Mouse (Mus musculus) heart, postnatal 0 days (tissue): ENCODE measurements around the gene Dusp11. TPM values are rescaled to one million over a fixed set of nuclear protein-coding genes. Genes with fewer than 3 reads are reported as not detected.
"Not testable (repeated sequence)": the region's sequence is repeated elsewhere in the genome, so short reads cannot be mapped to it uniquely, and the experiment has no call there.

Experiments used
- ATAC-seq: fragments of 200-750 bp; cut with Nextera tagmentation; 2 replicates; pipeline ENCODE4 v1.8.0; 2017; ENCODE audit warnings: low read depth, moderate number of reproducible peaks, moderate library complexity; ENCODE audit not compliant: insufficient read depth
- DNase-seq: peaks from one replicate; pipeline ENCODE4 v3.0.0-alpha.2; 2016; ENCODE audit warnings: low spot score
- H3K27ac ChIP-seq: fragments of 300-500 bp; sonication (generic); 2 replicates; pipeline ENCODE4 v1.5.1; 2014; ENCODE audit warnings: low read depth, mild to moderate bottlenecking
- H3K27me3 ChIP-seq: fragments of 300-500 bp; sonication (generic); 2 replicates; pipeline ENCODE4 v1.6.1; 2014; ENCODE audit warnings: low read length, mixed read lengths; ENCODE audit not compliant: control insufficient read depth, insufficient read depth
- H3K36me3 ChIP-seq: fragments of 300-500 bp; sonication (generic); replicated peaks from 2 replicates; pipeline ENCODE4 v1.6.1; 2014; ENCODE audit warnings: low read length, mixed read lengths; ENCODE audit not compliant: control insufficient read depth, insufficient read depth
- H3K4me1 ChIP-seq: fragments of 300-500 bp; sonication (generic); 2 replicates; pipeline ENCODE4 v1.6.1; 2014; ENCODE audit warnings: antibody characterized with exemption; ENCODE audit not compliant: control insufficient read depth, insufficient read depth
- H3K4me2 ChIP-seq: fragments of 300-500 bp; sonication (generic); 2 replicates; pipeline ENCODE4 v1.6.1; 2014; ENCODE audit warnings: low read depth, mild to moderate bottlenecking, low read length, moderate library complexity
- H3K4me3 ChIP-seq: fragments of 300-500 bp; sonication (generic); 2 replicates; pipeline ENCODE4 v1.5.1; 2014; ENCODE audit warnings: low read depth, low read length
- H3K9ac ChIP-seq: fragments of 300-500 bp; sonication (generic); replicated peaks from 2 replicates; pipeline ENCODE4 v1.6.1; 2014; ENCODE audit warnings: low read depth, low read length, mixed read lengths
- H3K9me3 ChIP-seq: fragments of 300-500 bp; sonication (generic); replicated peaks from 2 replicates; pipeline ENCODE4 v1.6.1; 2016; ENCODE audit warnings: low read length; ENCODE audit not compliant: control insufficient read depth
- CTCF ChIP-seq: IDR thresholded peaks from 2 replicates; pipeline ENCODE4 v1.5.1; 2016; ENCODE audit warnings: antibody characterized with exemption, control low read depth, low read depth
- EP300 ChIP-seq: IDR thresholded peaks from 2 replicates; pipeline ENCODE4 v1.6.1; 2016; ENCODE audit warnings: antibody characterized with exemption, low read depth
- WGBS: fragments of 180-500 bp; shearing (Covaris S2); extraction: QIAGEN DNeasy Blood & Tissue Kit; methylation state at CpG from one replicate; pipeline ENCODE4 v1.1.7; 2014; 5-methylcytosine and 5-hydroxymethylcytosine counted together
- polyA plus RNA-seq: library from polyadenylated mRNA; unstranded; fragments of >200 nt; fragmentation: Nextera tagmentation; extraction: Ambion mirVana; gene quantifications from 2 replicates; pipeline ENCODE4 v1.2.1, GENCODE M21; 2015
- total RNA-seq: library from RNA; depleted of rRNA; stranded (reverse); fragments of >200 nt; gene quantifications from 2 replicates; pipeline ENCODE4 v1.2.3, GENCODE M21; 2014; ENCODE audit warnings: low replicate concordance

Dusp11 gene
- total and polyA plus RNA-seq, 2 experiments from 2014 or later: 27.7 to 39.1 TPM

GRCm38 (mm10) chr6:85984351-85984750 lies 22.9 kb upstream of the Dusp11 start:
- TF ChIP-seq CTCF (no peak), EP300 (no peak)
- WGBS: 73% methylated on average over 8 of the region's 8 CpGs

GRCm38 (mm10) chr6:85978736-85979135 lies 17.3 kb upstream of the Dusp11 start:
- not testable (repeated sequence) for DNase-seq, H3K4me3 ChIP-seq, H3K36me3 ChIP-seq, H3K27me3 ChIP-seq, H3K9ac ChIP-seq, ATAC-seq, H3K4me2 ChIP-seq, H3K9me3 ChIP-seq, H3K4me1 ChIP-seq, H3K27ac ChIP-seq
- WGBS: 85% methylated on average over 4 of the region's 4 CpGs

More at GRCm38 (mm10) chr6:85984351-85984750, 22.9 kb upstream of the Dusp11 start:
- H3K4me2 ChIP-seq: no peak overlapping the region
- no peak overlapping the region for H3K9ac ChIP-seq
- H3K27ac ChIP-seq: no peak overlapping the region
- no peaks in the 10 kb centered on the region for H3K4me1 ChIP-seq
- no peaks in the 10 kb centered on the region for H3K9me3 ChIP-seq
- H3K36me3 ChIP-seq: no peaks in the 10 kb centered on the region
- DNase-seq (no peak), ATAC-seq (no peak)
- H3K4me3 ChIP-seq: no peak overlapping the region
- H3K27me3 ChIP-seq: no peaks in the 10 kb centered on the region

- TF ChIP-seq EP300: no peak
- TF ChIP-seq CTCF: no peak
- no peak for ATAC-seq
- 81% methylated on average over 5 of the region's 5 CpGs for WGBS
Measured at GRCm38 (mm10) chr6:85976242-85976641, 14.8 kb upstream of the Dusp11 start.

GRCm38 (mm10) chr6:85975761-85976160 lies 14.3 kb upstream of the Dusp11 start:
- WGBS: 74% methylated on average over 1 of the region's 1 CpGs
- Histone ChIP-seq H3K4me1 (peaks cover 9% of the 10 kb centered on the region), H3K27ac (no peak overlapping the region), H3K9me3 (0 out of 2 replicates have a peak, but pooled peaks cover 4% of the 10 kb centered on the region), H3K4me3 (no peak overlapping the region), H3K27me3 (no peaks in the 10 kb centered on the region), H3K4me2 (no peak overlapping the region), H3K9ac (no peak overlapping the region), H3K36me3 (no peaks in the 10 kb centered on the region)
- DNase-seq (no peak), ATAC-seq (no peak)
- no peak for TF ChIP-seq EP300
- no peak for TF ChIP-seq CTCF

More at GRCm38 (mm10) chr6:85976242-85976641, 14.8 kb upstream of the Dusp11 start:
- H3K4me2 ChIP-seq: no peak overlapping the region
- 0 out of 2 replicates have a peak, but pooled peaks cover 4% of the 10 kb centered on the region for H3K9me3 ChIP-seq
- peaks cover 9% of the 10 kb centered on the region for H3K4me1 ChIP-seq
- H3K9ac ChIP-seq: no peak overlapping the region
- H3K4me3 ChIP-seq: no peak overlapping the region
- H3K27me3 ChIP-seq: no peaks in the 10 kb centered on the region
- H3K36me3 ChIP-seq: no peaks in the 10 kb centered on the region
- no peak for DNase-seq
- H3K27ac ChIP-seq: no peak overlapping the region

DNA sequence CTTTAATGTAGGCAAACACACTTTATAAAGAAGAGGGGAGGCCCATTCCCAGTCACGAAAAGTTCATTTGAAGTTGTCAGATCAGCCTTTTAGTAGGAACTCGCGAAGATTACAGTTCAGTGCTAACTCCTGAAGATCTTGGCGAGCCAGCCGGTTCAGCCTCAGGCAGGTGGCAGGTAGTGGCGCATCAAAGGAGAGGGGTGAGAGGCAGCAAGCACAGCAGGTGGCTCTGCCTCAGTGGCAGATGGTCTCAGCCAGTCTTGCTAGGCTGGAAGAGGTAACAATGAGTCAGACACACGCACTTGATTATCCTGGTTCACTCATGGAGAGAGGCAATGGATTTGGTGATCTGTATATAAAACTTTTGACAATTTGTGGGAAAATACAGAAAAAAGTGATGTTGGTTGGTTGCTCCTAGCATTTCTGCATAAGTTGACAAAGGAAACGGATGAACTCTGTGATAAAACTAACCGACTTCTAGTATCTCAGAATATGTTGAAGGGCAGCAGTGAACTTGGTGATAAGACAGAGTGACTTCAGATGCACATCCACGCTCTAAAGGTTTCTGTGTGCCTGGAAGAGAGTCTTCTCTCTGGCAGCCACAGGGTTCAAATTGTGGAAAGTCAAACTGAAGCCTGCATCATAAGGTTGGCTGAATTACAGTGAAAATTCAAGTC lies 13.6 kb upstream of the Dusp11 start:
- Histone ChIP-seq H3K4me3 (no peak overlapping the region), H3K4me2 (no peak overlapping the region), H3K27me3 (no peaks in the 10 kb centered on the region), H3K9me3 (0 out of 2 replicates have a peak, but pooled peaks cover 4% of the 10 kb centered on the region), H3K4me1 (peaks cover 9% of the 10 kb centered on the region), H3K27ac (no peak overlapping the region), H3K9ac (no peak overlapping the region), H3K36me3 (no peaks in the 10 kb centered on the region)
- 58% methylated on average over 10 of the region's 10 CpGs for whole genome bisulfite sequencing
- TF ChIP-seq EP300 (no peak), CTCF (no peak)
- DNase-seq: no peak
- no peak for ATAC-seq

- no peak overlapping the region for H3K27ac ChIP-seq
- no peak overlapping the region for H3K9ac ChIP-seq
- H3K4me3 ChIP-seq: no peak overlapping the region
- ATAC-seq (no peak), DNase-seq (no peak)
- no peak for TF ChIP-seq EP300
- no peak for TF ChIP-seq CTCF
- no peak overlapping the region for H3K4me2 ChIP-seq
- no peaks in the 10 kb centered on the region for H3K27me3 ChIP-seq
- 67% methylated on average over 3 of the region's 3 CpGs for WGBS
- H3K4me1 ChIP-seq: peaks cover 9% of the 10 kb centered on the region
- H3K36me3 ChIP-seq: no peaks in the 10 kb centered on the region
- H3K9me3 ChIP-seq: no peaks in the 10 kb centered on the region
Measured at GRCm38 (mm10) chr6:85973336-85973735, 11.9 kb upstream of the Dusp11 start.
